Comparison of ENCODE assay signal across 14 mouse cellular contexts in the genomic region with DNA sequence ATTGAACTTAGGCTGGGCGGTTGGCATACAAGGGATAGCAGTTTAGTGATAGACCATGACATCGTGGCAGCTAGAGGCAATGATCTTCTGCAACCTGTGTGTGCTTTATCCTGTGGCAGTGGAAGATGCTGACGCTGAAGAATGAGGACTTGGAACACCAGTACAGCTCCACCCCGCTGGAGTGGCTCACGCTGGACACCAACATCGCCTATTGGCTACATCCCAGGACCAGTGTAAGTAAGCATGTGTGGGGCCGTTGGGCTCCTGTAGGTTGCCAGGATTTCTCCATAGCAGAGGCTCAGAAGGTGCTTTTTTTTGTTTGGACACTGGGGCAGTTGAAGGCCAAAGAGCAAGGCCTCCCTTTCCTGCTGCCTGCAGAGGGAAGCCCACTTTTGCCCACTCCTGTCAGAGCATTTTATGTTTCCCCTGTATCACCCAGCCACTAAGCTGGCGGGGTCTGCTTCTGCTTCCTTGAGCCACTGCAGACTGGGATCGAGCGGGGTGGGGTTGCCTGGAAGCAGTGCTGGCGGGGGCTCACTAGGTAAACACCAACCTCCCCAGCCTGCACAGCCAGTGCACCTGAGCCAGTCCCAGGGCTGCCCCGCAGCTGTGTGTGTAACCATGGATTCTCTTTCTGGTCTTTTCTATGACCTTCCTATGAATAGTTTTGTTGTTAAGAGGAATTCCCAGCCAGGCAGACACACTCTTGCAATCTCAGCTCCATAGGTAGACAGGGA. TPM values are rescaled to one million over a fixed set of nuclear protein-coding genes. Genes with fewer than 3 reads are reported as not detected.
A peak's percentile ranks its signal among the peaks of the same experiment; 100 is the strongest.
DNase-seq lines count a peak whose midpoint lies in the region; ATAC-seq and TF ChIP-seq lines count a peak whose summit lies in the region.
"Had no signal": no experiment of that assay in that cellular context is flagged by ENCODE, and none has a peak within 500 bp of the region (broad histone marks: within the 10 kb centered on the region; RNA-seq: fewer than 3 reads in every experiment).

No protein-coding gene starts in this region.

- H3K9ac ChIP-seq in stomach, embryonic 15.5 days = no peak overlapping the region
- H3K9ac ChIP-seq in midbrain, postnatal 0 days (replicated peaks; ENCODE audit: low read length, poor library complexity, severe bottlenecking) = no peak overlapping the region
- H3K9ac ChIP-seq: hindbrain, embryonic 14.5 days; limb, embryonic 15.5 days had no signal

- 71% methylated on average over 12 of the region's 12 CpGs for WGBS in stomach, embryonic 15.5 days
- WGBS in midbrain, postnatal 0 days = 90% methylated on average over 12 of the region's 12 CpGs

- ATAC-seq in stomach, embryonic 15.5 days (ENCODE audit: insufficient read depth, low FRiP score, low read depth) = peak; percentile 61
- ATAC-seq in midbrain, postnatal 0 days (ENCODE audit: low FRiP score) = no peak

- H3K27me3 ChIP-seq in stomach, embryonic 15.5 days (replicated peaks) = no peaks in the 10 kb centered on the region
- no peaks in the 10 kb centered on the region for H3K27me3 ChIP-seq in midbrain, postnatal 0 days (ENCODE audit: insufficient read depth, low read length)
- H3K27me3 ChIP-seq: limb, embryonic 15.5 days had no signal

- peaks cover 44% of the 10 kb centered on the region for H3K36me3 ChIP-seq in stomach, embryonic 15.5 days
- H3K36me3 ChIP-seq in midbrain, postnatal 0 days (ENCODE audit: insufficient read depth, low read length) = peaks cover 75% of the 10 kb centered on the region

- 0 out of 2 replicates have a peak, but pooled peaks cover 4% of the 10 kb centered on the region for H3K4me1 ChIP-seq in stomach, embryonic 15.5 days
- no peaks in the 10 kb centered on the region for H3K4me1 ChIP-seq in midbrain, postnatal 0 days (ENCODE audit: insufficient read depth, low read length)
- H3K4me1 ChIP-seq: embryonic facial prominence, embryonic 10.5 days; limb, embryonic 15.5 days had no signal

- peak; percentile 66 for DNase-seq in adrenal gland, postnatal 14 days
- no peak for DNase-seq in adrenal gland, postnatal 4 days (ENCODE audit: low spot score in 2 of 2)
- peak; percentile 37 to 45 for DNase-seq in kidney, postnatal 36 days
- DNase-seq in kidney, postnatal 10 days = no peak
- peak; percentile 49 to 53 for DNase-seq in gastrocnemius, postnatal 36 days
- DNase-seq in midbrain, postnatal 0 days (ENCODE audit: low spot score) = no peak
- DNase-seq in embryo, embryonic 10 days (ENCODE audit: low spot score) = no peak
- DNase-seq: cerebellum, adult 8-10 months; kidney, postnatal 14 days; thymus, adult 2 months had no signal

- peak overlapping the region; percentile 49 for H3K27ac ChIP-seq in stomach, embryonic 15.5 days
- H3K27ac ChIP-seq in midbrain, postnatal 0 days (ENCODE audit: low read depth, low read length) = no peak overlapping the region
- H3K27ac ChIP-seq: embryonic facial prominence, embryonic 10.5 days; hindbrain, embryonic 14.5 days; limb, embryonic 15.5 days had no signal

- intact Hi-C loops in gastrocnemius, postnatal 36 days (cut with DNase I) = no loop called here

- H3K9me3 ChIP-seq in stomach, embryonic 15.5 days = no peaks in the 10 kb centered on the region
- H3K9me3 ChIP-seq in midbrain, postnatal 0 days (ENCODE audit: low read length) = no peaks in the 10 kb centered on the region
- H3K9me3 ChIP-seq: embryonic facial prominence, embryonic 10.5 days; limb, embryonic 15.5 days had no signal

- H3K4me3 ChIP-seq in stomach, embryonic 15.5 days (replicated peaks) = no peak overlapping the region
- H3K4me3 ChIP-seq in midbrain, postnatal 0 days (ENCODE audit: low read depth, low read length) = no peak overlapping the region
- H3K4me3 ChIP-seq: embryonic facial prominence, embryonic 10.5 days; limb, embryonic 15.5 days had no signal

- TF ChIP-seq CTCF in midbrain, postnatal 0 days (IDR thresholded peaks at IDR 0.05) = no peak

- no peak overlapping the region for H3K4me2 ChIP-seq in stomach, embryonic 15.5 days
- H3K4me2 ChIP-seq in midbrain, postnatal 0 days (ENCODE audit: low read depth, low read length, poor library complexity, severe bottlenecking) = no peak overlapping the region
- H3K4me2 ChIP-seq: hindbrain, embryonic 14.5 days; limb, embryonic 15.5 days had no signal

RNA-seq across cellular contexts. Expression of a gene that starts 8.0 kb away (rescaled TPM):
- 132 and 137 TPM in 2 replicates for total RNA-seq in adrenal gland, postnatal 14 days (2021)
- total RNA-seq in adrenal gland, postnatal 4 days (2021) = 10 to 100 TPM; 88.3 to 98.2 TPM
- 10 to 100 TPM in 1 of 2 experiments, 1 to 10 TPM in 1; 8.1 to 11.6 TPM for total RNA-seq in gastrocnemius, postnatal 36 days (2021)
- polyA plus RNA-seq in stomach, embryonic 15.5 days (2015; fragmentation: Nextera tagmentation; extraction: Ambion mirVana) = 59.6 and 65.4 TPM in 2 replicates
- total RNA-seq in midbrain, postnatal 0 days (2014; rRNA removed) = 138 and 142 TPM in 2 replicates
- 110 and 121 TPM in 2 replicates for polyA plus RNA-seq in midbrain, postnatal 0 days (2015; fragmentation: Nextera tagmentation; extraction: Ambion mirVana)

RNA-seq across cellular contexts. Expression of a gene that starts 15.6 kb away (rescaled TPM):
- 29.2 and 32.4 TPM in 2 replicates for total RNA-seq in adrenal gland, postnatal 14 days (2021)
- total RNA-seq in adrenal gland, postnatal 4 days (2021) = 10 to 100 TPM; 36.7 to 40.4 TPM
- 10 to 100 TPM; 12.0 to 12.2 TPM for total RNA-seq in gastrocnemius, postnatal 36 days (2021)
- polyA plus RNA-seq in stomach, embryonic 15.5 days (2015; fragmentation: Nextera tagmentation; extraction: Ambion mirVana) = 23.5 and 27.8 TPM in 2 replicates
- total RNA-seq in midbrain, postnatal 0 days (2014; rRNA removed) = 48.6 and 48.9 TPM in 2 replicates
- polyA plus RNA-seq in midbrain, postnatal 0 days (2015; fragmentation: Nextera tagmentation; extraction: Ambion mirVana) = 21.5 and 23.5 TPM in 2 replicates

RNA-seq across cellular contexts. Expression of a gene that starts 35.2 kb away (rescaled TPM):
- total RNA-seq in adrenal gland, postnatal 14 days (2021) = 69.4 and 72.8 TPM in 2 replicates
- 10 to 100 TPM; 78.6 to 80.4 TPM for total RNA-seq in adrenal gland, postnatal 4 days (2021)
- total RNA-seq in gastrocnemius, postnatal 36 days (2021) = 10 to 100 TPM; 54.1 to 54.7 TPM
- 24.9 and 25.2 TPM in 2 replicates for polyA plus RNA-seq in stomach, embryonic 15.5 days (2015; fragmentation: Nextera tagmentation; extraction: Ambion mirVana)
- total RNA-seq in midbrain, postnatal 0 days (2014; rRNA removed) = 57.4 and 68.8 TPM in 2 replicates
- 27.7 and 30.1 TPM in 2 replicates for polyA plus RNA-seq in midbrain, postnatal 0 days (2015; fragmentation: Nextera tagmentation; extraction: Ambion mirVana)

RNA-seq across cellular contexts. Expression of a gene that starts 35.9 kb away (rescaled TPM):
- total RNA-seq in adrenal gland, postnatal 14 days (2021) = 251 and 254 TPM in 2 replicates
- total RNA-seq in adrenal gland, postnatal 4 days (2021) = 100 to 1,000 TPM; 225 to 237 TPM
- 100 to 1,000 TPM in 1 of 2 experiments, 10 to 100 TPM in 1; 97.6 to 126 TPM for total RNA-seq in gastrocnemius, postnatal 36 days (2021)
- 418 and 429 TPM in 2 replicates for polyA plus RNA-seq in stomach, embryonic 15.5 days (2015; fragmentation: Nextera tagmentation; extraction: Ambion mirVana)
- 292 and 375 TPM in 2 replicates for total RNA-seq in midbrain, postnatal 0 days (2014; rRNA removed)
- polyA plus RNA-seq in midbrain, postnatal 0 days (2015; fragmentation: Nextera tagmentation; extraction: Ambion mirVana) = 463 and 486 TPM in 2 replicates

Comparison
In these comparisons a context has a peak if more than half of its experiments do, and no peak if none do; other contexts are left out.
1. DNase-seq: peak in adrenal gland, postnatal 14 days (single experiment), kidney, postnatal 36 days (2 of 2) and gastrocnemius, postnatal 36 days (2 of 2); none in adrenal gland, postnatal 4 days (0 of 2), kidney, postnatal 10 days (single experiment), midbrain, postnatal 0 days (single experiment) and embryo, embryonic 10 days (single experiment).
2. RNA of a gene that starts 8.0 kb away (total RNA-seq): 138 to 142 TPM in midbrain, postnatal 0 days, 132 to 137 TPM in adrenal gland, postnatal 14 days and 88.3 to 98.2 TPM in adrenal gland, postnatal 4 days; 8.1 to 11.6 TPM in gastrocnemius, postnatal 36 days; every median in the first group is over 4 times any median in the second.